Mouse (Mus musculus) liver, postnatal 0 days (tissue): Measurements from ENCODE around the gene Ccdc32.

Experiments used
- CTCF ChIP-seq: sonication (generic); IDR thresholded peaks from 2 replicates; pipeline ENCODE4 v1.5.1; 2016; ENCODE audit warnings: antibody characterized with exemption, low read depth
- EP300 ChIP-seq: IDR thresholded peaks from 2 replicates; pipeline ENCODE4 v1.6.1; 2016; ENCODE audit warnings: antibody characterized with exemption, low read depth, mild to moderate bottlenecking

DNA sequence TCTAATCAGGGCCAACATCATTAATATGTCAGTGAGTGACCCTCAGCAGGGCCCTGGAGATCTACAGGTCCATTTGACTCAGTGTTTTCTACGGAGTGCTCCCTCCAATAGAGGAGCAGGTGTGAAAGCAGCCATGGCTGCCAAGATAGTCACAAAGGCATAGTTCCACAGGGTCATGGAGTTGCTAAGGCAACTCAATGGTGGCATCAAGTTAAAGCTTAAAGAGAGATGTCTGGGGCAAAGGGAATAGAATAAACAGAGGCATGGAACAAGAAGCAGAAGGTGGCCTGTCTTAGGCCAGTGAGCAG, 32.4 kb downstream of the Ccdc32 start:
- TF ChIP-seq CTCF (no peak), EP300 (no peak)
